Mouse (Mus musculus) heart, postnatal 4 days (tissue): Measurements from ENCODE around the gene Slc19a1. TPM values are rescaled to one million over a fixed set of nuclear protein-coding genes. Genes with fewer than 3 reads are reported as not detected.

Experiments used
- DNase-seq: peaks from one replicate; pipeline ENCODE4 v3.0.0; 2021
- total RNA-seq, 2 experiments: library from RNA; stranded (reverse); gene quantifications; 2 replicates each; pipeline ENCODE4 v1.2.3; 2021

Gene Slc19a1
- total RNA-seq = 10 to 100 TPM in 1 of 2 experiments, 1 to 10 TPM in 1; 5.5 to 11.8 TPM

GRCm38 (mm10) chr10:77031768-77032375, at the start of gene Slc19a1:
TSS of gene Slc19a1 (plus strand) at chr10:77032241.
- DNase-seq = no peak

- no peak for DNase-seq
These were observed 43.5 kb upstream of the Slc19a1 start for GRCm38 (mm10) chr10:76988586-76988985.

- DNase-seq = no peak
These were observed 39.6 kb upstream of the Slc19a1 start for GRCm38 (mm10) chr10:76992456-76992855.

GRCm38 (mm10) chr10:76997759-76998513, 34.1 kb upstream of the Slc19a1 start:
- peak; percentile 96 for DNase-seq

- DNase-seq = no peak
These were observed 27.1 kb upstream of the Slc19a1 start for GRCm38 (mm10) chr10:77004936-77005335.

- no peak for DNase-seq
These were observed 24.5 kb upstream of the Slc19a1 start for GRCm38 (mm10) chr10:77007433-77008108.

GRCm38 (mm10) chr10:77008109-77008561, 23.9 kb upstream of the Slc19a1 start:
- DNase-seq = no peak

- no peak for DNase-seq
These were observed 23.3 kb upstream of the Slc19a1 start for GRCm38 (mm10) chr10:77008698-77009097.

GRCm38 (mm10) chr10:77011681-77012080, 20.4 kb upstream of the Slc19a1 start:
- DNase-seq = no peak

- no peak for DNase-seq
These were observed 16.0 kb upstream of the Slc19a1 start for GRCm38 (mm10) chr10:77016080-77016479.

GRCm38 (mm10) chr10:77016499-77016898, 15.5 kb upstream of the Slc19a1 start:
- no peak for DNase-seq

- DNase-seq = no peak
These were observed 15.0 kb upstream of the Slc19a1 start for GRCm38 (mm10) chr10:77017061-77017460.

GRCm38 (mm10) chr10:77017662-77018061, 14.4 kb upstream of the Slc19a1 start:
- no peak for DNase-seq

- peak; percentile 81 for DNase-seq
These were observed 10.5 kb upstream of the Slc19a1 start for GRCm38 (mm10) chr10:77021399-77022052.

- no peak for DNase-seq
These were observed 9.5 kb upstream of the Slc19a1 start for GRCm38 (mm10) chr10:77022301-77023130.

- no peak for DNase-seq
These were observed 7.8 kb upstream of the Slc19a1 start for GRCm38 (mm10) chr10:77024231-77024630.

- DNase-seq = no peak
These were observed 5.1 kb upstream of the Slc19a1 start for GRCm38 (mm10) chr10:77026944-77027343.

GRCm38 (mm10) chr10:77028782-77029296, 3.2 kb upstream of the Slc19a1 start:
- no peak for DNase-seq

- no peak for DNase-seq
These were observed 2.3 kb upstream of the Slc19a1 start for GRCm38 (mm10) chr10:77029761-77030160.

GRCm38 (mm10) chr10:77030666-77031065, 1.4 kb upstream of the Slc19a1 start:
- DNase-seq = no peak

- peak; percentile 93 for DNase-seq
These were observed 716 bp downstream of the Slc19a1 start for GRCm38 (mm10) chr10:77032591-77033322.
